Mouse (Mus musculus) kidney, embryonic 14.5 days (tissue): ENCODE data around the gene Ctdspl. TPM values are rescaled to one million over a fixed set of nuclear protein-coding genes. Genes with fewer than 3 reads are reported as not detected.

ENCODE experiments used
- ATAC-seq: fragments of 200-750 bp; cut with Nextera tagmentation; 2 replicates; pipeline ENCODE4 v1.8.0; 2017; ENCODE audit warnings: moderate number of reproducible peaks, mild to moderate bottlenecking, moderate TSS enrichment, moderate library complexity; ENCODE audit not compliant: low FRiP score, low TSS enrichment
- H3K27ac ChIP-seq: fragments of 300-500 bp; sonication (generic); 2 replicates; pipeline ENCODE4 v1.5.1; 2014; ENCODE audit warnings: low read depth, mild to moderate bottlenecking, low read length, moderate library complexity, mixed read lengths
- H3K27me3 ChIP-seq: fragments of 300-500 bp; sonication (generic); 2 replicates; pipeline ENCODE4 v1.6.1; 2014; ENCODE audit warnings: mild to moderate bottlenecking, low read length; ENCODE audit not compliant: control insufficient read depth, insufficient read depth
- H3K36me3 ChIP-seq: fragments of 300-500 bp; sonication (generic); 2 replicates; pipeline ENCODE4 v1.6.1; 2014; ENCODE audit warnings: low read length, mixed read lengths; ENCODE audit not compliant: control insufficient read depth, insufficient read depth
- H3K4me1 ChIP-seq: fragments of 300-500 bp; sonication (generic); 2 replicates; pipeline ENCODE4 v1.6.1; 2014; ENCODE audit warnings: low read length, mixed read lengths; ENCODE audit not compliant: control insufficient read depth, insufficient read depth
- H3K4me2 ChIP-seq: fragments of 300-500 bp; sonication (generic); replicated peaks from 2 replicates; pipeline ENCODE4 v1.6.1; 2014; ENCODE audit warnings: low read depth, mild to moderate bottlenecking, low read length
- H3K4me3 ChIP-seq: fragments of 300-500 bp; sonication (generic); 2 replicates; pipeline ENCODE4 v1.5.1; 2014; ENCODE audit warnings: mild to moderate bottlenecking, low read length
- H3K9ac ChIP-seq: fragments of 300-500 bp; sonication (generic); 2 replicates; pipeline ENCODE4 v1.6.1; 2014; ENCODE audit warnings: low read depth, mild to moderate bottlenecking, low read length, moderate library complexity
- H3K9me3 ChIP-seq: fragments of 300-500 bp; sonication (generic); 2 replicates; pipeline ENCODE4 v1.6.1; 2016; ENCODE audit warnings: low read length; ENCODE audit not compliant: control insufficient read depth
- WGBS: fragments of 180-500 bp; shearing (Covaris S2); extraction: QIAGEN DNeasy Blood & Tissue Kit; methylation state at CpG from one replicate; pipeline ENCODE4 v1.1.7; 2014; 5-methylcytosine and 5-hydroxymethylcytosine counted together
- polyA plus RNA-seq: library from polyadenylated mRNA; unstranded; fragments of >200 nt; fragmentation: Nextera tagmentation; extraction: Ambion mirVana; gene quantifications from 2 replicates; pipeline ENCODE4 v1.2.1, GENCODE M21; 2014

Gene Ctdspl
- polyA plus RNA-seq, 1 experiment from 2014 or later: 31.2 TPM

- H3K27ac ChIP-seq: peak overlapping the region; percentile 91
- H3K36me3 ChIP-seq: no peaks in the 10 kb centered on the region
- under 1% methylated on average over 53 of the region's 53 CpGs for WGBS
- H3K9ac ChIP-seq: peak overlapping the region; percentile 92
- peaks cover 32% of the 10 kb centered on the region for H3K4me1 ChIP-seq
- peak; percentile 83 for ATAC-seq
- H3K4me2 ChIP-seq: peak overlapping the region; percentile 81
- H3K4me3 ChIP-seq: peak overlapping the region; percentile 88
- H3K27me3 ChIP-seq: no peaks in the 10 kb centered on the region
- H3K9me3 ChIP-seq: no peaks in the 10 kb centered on the region
Observed at GRCm38 (mm10) chr9:118925286-118926110, 755 bp upstream of the Ctdspl start.

- peak overlapping the region; percentile 88 for H3K4me3 ChIP-seq
- peak; percentile 24 for ATAC-seq
- H3K9ac ChIP-seq: peak overlapping the region; percentile 92
- H3K4me2 ChIP-seq: peak overlapping the region; percentile 81
- peak overlapping the region; percentile 91 for H3K27ac ChIP-seq
- no peaks in the 10 kb centered on the region for H3K36me3 ChIP-seq
- H3K9me3 ChIP-seq: no peaks in the 10 kb centered on the region
- H3K27me3 ChIP-seq: no peaks in the 10 kb centered on the region
- peaks cover 32% of the 10 kb centered on the region for H3K4me1 ChIP-seq
- 3% methylated on average over 46 of the region's 68 CpGs for WGBS
Observed at GRCm38 (mm10) chr9:118926688-118927321, 552 bp downstream of the Ctdspl start.

- Histone ChIP-seq H3K4me1 (peaks cover 32% of the 10 kb centered on the region), H3K36me3 (no peaks in the 10 kb centered on the region), H3K4me3 (peak overlapping the region; percentile 88), H3K27me3 (no peaks in the 10 kb centered on the region), H3K9me3 (no peaks in the 10 kb centered on the region), H3K4me2 (peak overlapping the region; percentile 81), H3K27ac (peak overlapping the region; percentile 69; the same call in 1 of the 2 replicates), H3K9ac (peak overlapping the region; percentile 92; the same call in 1 of the 2 replicates)
- 27% methylated on average over 8 of the region's 8 CpGs for WGBS
- ATAC-seq: no peak
Observed at GRCm38 (mm10) chr9:118927501-118927900, 1.2 kb downstream of the Ctdspl start.

GRCm38 (mm10) chr9:118928007-118928406 lies 1.8 kb downstream of the Ctdspl start:
- no peak for ATAC-seq
- H3K27ac ChIP-seq: peak overlapping the region; percentile 44; the same call in 1 of the 2 replicates
- H3K9me3 ChIP-seq: no peaks in the 10 kb centered on the region
- H3K4me2 ChIP-seq: peak overlapping the region; percentile 81
- peak overlapping the region; percentile 92 for H3K9ac ChIP-seq
- H3K27me3 ChIP-seq: no peaks in the 10 kb centered on the region
- 47% methylated on average over 2 of the region's 2 CpGs for WGBS
- H3K4me1 ChIP-seq: peaks cover 32% of the 10 kb centered on the region
- no peaks in the 10 kb centered on the region for H3K36me3 ChIP-seq
- H3K4me3 ChIP-seq: peak overlapping the region; percentile 88

GRCm38 (mm10) chr9:118928656-118929055 lies 2.4 kb downstream of the Ctdspl start:
- H3K27ac ChIP-seq: peak overlapping the region; percentile 44; the same call in 1 of the 2 replicates
- H3K27me3 ChIP-seq: no peaks in the 10 kb centered on the region
- H3K4me3 ChIP-seq: peak overlapping the region; percentile 88; the same call in 1 of the 2 replicates
- H3K9me3 ChIP-seq: no peaks in the 10 kb centered on the region
- peaks cover 32% of the 10 kb centered on the region for H3K4me1 ChIP-seq
- 23% methylated on average over 7 of the region's 7 CpGs for WGBS
- H3K9ac ChIP-seq: peak overlapping the region; percentile 20; the same call in 1 of the 2 replicates
- H3K36me3 ChIP-seq: peaks cover under 1% of the 10 kb centered on the region; the same call in 1 of the 2 replicates
- peak overlapping the region; percentile 81 for H3K4me2 ChIP-seq
- no peak for ATAC-seq

- no peak overlapping the region for H3K4me3 ChIP-seq
- H3K4me2 ChIP-seq: no peak overlapping the region
- H3K4me1 ChIP-seq: peaks cover 40% of the 10 kb centered on the region
- H3K9ac ChIP-seq: no peak overlapping the region
- no peak for ATAC-seq
- no peaks in the 10 kb centered on the region for H3K9me3 ChIP-seq
- peaks cover 3% of the 10 kb centered on the region; the same call in 1 of the 2 replicates for H3K36me3 ChIP-seq
- 62% methylated on average over 9 of the region's 9 CpGs for WGBS
- H3K27me3 ChIP-seq: no peaks in the 10 kb centered on the region
- no peak overlapping the region for H3K27ac ChIP-seq
Observed at GRCm38 (mm10) chr9:118930611-118931010, 4.4 kb downstream of the Ctdspl start.

- peaks cover 3% of the 10 kb centered on the region; the same call in 1 of the 2 replicates for H3K36me3 ChIP-seq
- H3K4me3 ChIP-seq: no peak overlapping the region
- H3K9ac ChIP-seq: no peak overlapping the region
- no peaks in the 10 kb centered on the region for H3K9me3 ChIP-seq
- H3K27me3 ChIP-seq: no peaks in the 10 kb centered on the region
- peaks cover 41% of the 10 kb centered on the region for H3K4me1 ChIP-seq
- ATAC-seq: no peak
- no peak overlapping the region for H3K4me2 ChIP-seq
- no peak overlapping the region; the same call in 1 of the 2 replicates for H3K27ac ChIP-seq
- WGBS: 93% methylated on average over 9 of the region's 9 CpGs
Observed at GRCm38 (mm10) chr9:118933800-118934199, 7.5 kb downstream of the Ctdspl start.

- no peak overlapping the region; the same call in 1 of the 2 replicates for H3K27ac ChIP-seq
- no peak overlapping the region for H3K4me2 ChIP-seq
- H3K9ac ChIP-seq: no peak overlapping the region
- no peak overlapping the region for H3K4me3 ChIP-seq
- H3K36me3 ChIP-seq: peaks cover 3% of the 10 kb centered on the region; the same call in 1 of the 2 replicates
- peaks cover 40% of the 10 kb centered on the region for H3K4me1 ChIP-seq
- H3K9me3 ChIP-seq: no peaks in the 10 kb centered on the region
- 60% methylated on average over 12 of the region's 12 CpGs for WGBS
- ATAC-seq: no peak
- no peaks in the 10 kb centered on the region for H3K27me3 ChIP-seq
Observed at GRCm38 (mm10) chr9:118934319-118934718, 8.1 kb downstream of the Ctdspl start.
